Mouse (Mus musculus) embryonic fibroblast, embryonic 13.5 days (primary cell): ENCODE measurements around the gene Kcnq1.

Experiments used
- CTCF ChIP-seq: IDR thresholded peaks from 2 replicates; pipeline ENCODE4 v1.5.1; 2011; ENCODE audit warnings: mild to moderate bottlenecking, control low read depth, low read length, moderate library complexity, borderline replicate concordance; ENCODE audit not compliant: insufficient read depth
- POLR2A ChIP-seq: IDR thresholded peaks from 2 replicates; pipeline ENCODE4 v1.6.1; 2011; ENCODE audit warnings: low read depth, mild to moderate bottlenecking, control low read depth, low read length, moderate library complexity

DNA sequence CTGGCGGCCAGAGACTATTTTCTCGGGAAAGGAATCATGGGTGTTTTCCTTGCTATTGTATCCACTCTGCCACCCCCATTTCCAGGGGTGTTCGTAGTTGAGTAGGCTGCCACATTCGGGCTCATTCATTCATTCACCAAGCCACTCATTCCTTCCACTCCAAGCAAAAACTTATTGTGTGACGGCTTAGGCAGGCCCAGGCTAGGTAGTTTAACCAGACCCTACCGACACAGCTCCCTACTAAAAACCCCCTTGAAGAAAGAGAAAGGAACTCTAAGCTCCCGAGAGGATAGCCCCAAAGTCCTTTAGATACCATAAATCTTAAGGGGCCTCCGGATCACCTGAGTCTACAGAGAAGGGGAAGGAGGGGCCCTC is 338.4 kb downstream of the Kcnq1 start:
- TF ChIP-seq CTCF (no peak), POLR2A (no peak)
